8 mouse cellular contexts compared by ENCODE assay signal in genomic region chr14:101607631-101608518, GRCm38 (mm10). TPM values are rescaled to one million over a fixed set of nuclear protein-coding genes. Genes with fewer than 3 reads are reported as not detected.
DNase-seq lines count a peak whose midpoint lies in the region; ATAC-seq and TF ChIP-seq lines count a peak whose summit lies in the region.

No protein-coding gene starts in this region.

- WGBS in intestine, embryonic 15.5 days = under 1% methylated on average over 62 of the region's 62 CpGs
- under 1% methylated on average over 48 of the region's 62 CpGs for WGBS in limb, embryonic 14.5 days
- WGBS in midbrain, postnatal 0 days = under 1% methylated on average over 62 of the region's 62 CpGs

- peak overlapping the region; percentile 61 for H3K4me3 ChIP-seq in cortical plate, adult 2 months (ENCODE audit: insufficient read depth, low read length)
- peak overlapping the region; percentile 88 for H3K4me3 ChIP-seq in intestine, embryonic 15.5 days (replicated peaks)
- peak overlapping the region; percentile 76 for H3K4me3 ChIP-seq in limb, embryonic 14.5 days (replicated peaks; ENCODE audit: low read length)
- peak overlapping the region; percentile 81 for H3K4me3 ChIP-seq in midbrain, postnatal 0 days (ENCODE audit: low read depth, low read length)
- peak overlapping the region; percentile 87 for H3K4me3 ChIP-seq in testis, adult 2 months (ENCODE audit: control insufficient read depth, low read depth, low read length)

- ATAC-seq in intestine, embryonic 15.5 days = peak; percentile 60
- 0 out of 2 replicates have a peak, but pooled peaks have one; percentile 25 for ATAC-seq in limb, embryonic 14.5 days (ENCODE audit: low FRiP score, low read depth)
- ATAC-seq in midbrain, postnatal 0 days (ENCODE audit: low FRiP score) = peak; percentile 31

- TF ChIP-seq POLR2A in cortical plate, adult 2 months (IDR thresholded peaks at IDR 0.05; ENCODE audit: extremely low read depth, insufficient read depth, low read length) = no peak
- TF ChIP-seq POLR2A in limb, embryonic 14.5 days (IDR thresholded peaks at IDR 0.05; ENCODE audit: borderline replicate concordance, extremely low read depth, insufficient read depth, insufficient read length) = no peak
- TF ChIP-seq POLR2A in testis, adult 2 months (IDR thresholded peaks at IDR 0.05; ENCODE audit: control insufficient read depth, low read depth, low read length) = no peak

- no peaks in the 10 kb centered on the region for H3K4me1 ChIP-seq in cortical plate, adult 2 months (ENCODE audit: control insufficient read depth, insufficient read depth, low read length)
- H3K4me1 ChIP-seq in intestine, embryonic 15.5 days (replicated peaks) = 0 out of 2 replicates have a peak, but pooled peaks cover 8% of the 10 kb centered on the region
- peaks cover 5% of the 10 kb centered on the region; the same call in 1 of the 2 replicates for H3K4me1 ChIP-seq in limb, embryonic 14.5 days (ENCODE audit: control insufficient read depth, insufficient read depth, low read length)
- H3K4me1 ChIP-seq in midbrain, postnatal 0 days (ENCODE audit: insufficient read depth, low read length) = peaks cover 2% of the 10 kb centered on the region; the same call in 1 of the 2 replicates
- peaks cover 15% of the 10 kb centered on the region for H3K4me1 ChIP-seq in testis, adult 2 months (ENCODE audit: control insufficient read depth, insufficient read depth, low read length)

- H3K4me2 ChIP-seq in intestine, embryonic 15.5 days (replicated peaks) = peak overlapping the region; percentile 100
- peak overlapping the region; percentile 97 for H3K4me2 ChIP-seq in limb, embryonic 14.5 days (replicated peaks; ENCODE audit: low read depth, low read length, severe bottlenecking)
- peak overlapping the region; percentile 97 for H3K4me2 ChIP-seq in midbrain, postnatal 0 days (ENCODE audit: low read depth, low read length, poor library complexity, severe bottlenecking)

- H3K9me3 ChIP-seq in intestine, embryonic 15.5 days = no peaks in the 10 kb centered on the region
- no peaks in the 10 kb centered on the region for H3K9me3 ChIP-seq in limb, embryonic 14.5 days (ENCODE audit: control insufficient read depth, low read length)
- H3K9me3 ChIP-seq in midbrain, postnatal 0 days (ENCODE audit: low read length) = no peaks in the 10 kb centered on the region

- peak overlapping the region; percentile 80 for H3K9ac ChIP-seq in intestine, embryonic 15.5 days
- H3K9ac ChIP-seq in limb, embryonic 14.5 days (ENCODE audit: low read depth, low read length, severe bottlenecking) = peak overlapping the region; percentile 75
- peak overlapping the region; percentile 61 for H3K9ac ChIP-seq in midbrain, postnatal 0 days (replicated peaks; ENCODE audit: low read length, poor library complexity, severe bottlenecking)

- no peaks in the 10 kb centered on the region for H3K36me3 ChIP-seq in intestine, embryonic 15.5 days
- no peaks in the 10 kb centered on the region for H3K36me3 ChIP-seq in limb, embryonic 14.5 days (ENCODE audit: control insufficient read depth, insufficient read depth, low read length)
- no peaks in the 10 kb centered on the region for H3K36me3 ChIP-seq in midbrain, postnatal 0 days (ENCODE audit: insufficient read depth, low read length)
- no peaks in the 10 kb centered on the region for H3K36me3 ChIP-seq in testis, adult 2 months (ENCODE audit: control insufficient read depth, insufficient read depth, low read length)

- H3K27me3 ChIP-seq in intestine, embryonic 15.5 days (replicated peaks) = no peaks in the 10 kb centered on the region
- no peaks in the 10 kb centered on the region for H3K27me3 ChIP-seq in limb, embryonic 14.5 days (ENCODE audit: control insufficient read depth, insufficient read depth, low read length)
- no peaks in the 10 kb centered on the region for H3K27me3 ChIP-seq in midbrain, postnatal 0 days (ENCODE audit: insufficient read depth, low read length)
- no peaks in the 10 kb centered on the region for H3K27me3 ChIP-seq in testis, adult 2 months (ENCODE audit: control insufficient read depth, insufficient read depth, low read length)

- H3K27ac ChIP-seq in cortical plate, adult 2 months (ENCODE audit: insufficient read depth, low read length) = no peak overlapping the region
- H3K27ac ChIP-seq in intestine, embryonic 15.5 days = peak overlapping the region; percentile 70; the same call in 1 of the 2 replicates
- peak overlapping the region; percentile 77 for H3K27ac ChIP-seq in limb, embryonic 14.5 days (replicated peaks; ENCODE audit: low read depth, low read length)
- no peak overlapping the region for H3K27ac ChIP-seq in midbrain, postnatal 0 days (ENCODE audit: low read depth, low read length)
- H3K27ac ChIP-seq in testis, adult 2 months (ENCODE audit: control insufficient read depth, insufficient read depth, low read depth, low read length) = no peak overlapping the region; the same call in 1 of the 2 replicates

- peak; percentile 32 for DNase-seq in urinary bladder, adult 2 months (ENCODE audit: low spot score)
- no peak for DNase-seq in urinary bladder, postnatal 10 days (ENCODE audit: low spot score)
- DNase-seq in gastrocnemius, postnatal 10 days = peak; percentile 42
- DNase-seq in limb, embryonic 14.5 days (ENCODE audit: low spot score) = no peak
- DNase-seq in midbrain, postnatal 0 days (ENCODE audit: low spot score) = peak; percentile 51

- TF ChIP-seq CTCF in cortical plate, adult 2 months (IDR thresholded peaks at IDR 0.05; ENCODE audit: extremely low read depth, insufficient read depth, low read length) = no peak
- peak; percentile 41 for TF ChIP-seq CTCF in midbrain, postnatal 0 days (IDR thresholded peaks at IDR 0.05)
- TF ChIP-seq CTCF in testis, adult 2 months (IDR thresholded peaks at IDR 0.05; ENCODE audit: control insufficient read depth, insufficient read depth, insufficient replicate concordance, low read depth, low read length) = no peak

RNA-seq across cellular contexts. Expression of gene Tbc1d4, which starts 1.1 kb away (rescaled TPM):
- 9.2 and 9.5 TPM in 2 replicates for polyA plus RNA-seq in urinary bladder, adult 2 months (2012; rRNA removed)
- 6.5 and 8.1 TPM in 2 replicates for polyA plus RNA-seq in cortical plate, adult 2 months (2012; rRNA removed)
- total RNA-seq in gastrocnemius, postnatal 10 days (2021) = 10 to 100 TPM; 28.5 to 36.4 TPM
- 8.9 and 10.0 TPM in 2 replicates for polyA plus RNA-seq in intestine, embryonic 15.5 days (2015; fragmentation: Nextera tagmentation; extraction: Ambion mirVana)
- polyA plus RNA-seq in limb, embryonic 14.5 days (2012; rRNA removed) = 12.4 and 12.6 TPM in 2 replicates
- 11.9 and 13.0 TPM in 2 replicates for polyA plus RNA-seq in limb, embryonic 14.5 days (2014; fragmentation: Nextera tagmentation; extraction: Ambion mirVana)
- 21.0 and 21.6 TPM in 2 replicates for total RNA-seq in midbrain, postnatal 0 days (2014; rRNA removed)
- 5.7 and 6.0 TPM in 2 replicates for polyA plus RNA-seq in midbrain, postnatal 0 days (2015; fragmentation: Nextera tagmentation; extraction: Ambion mirVana)
- 2.0 and 2.2 TPM in 2 replicates for polyA plus RNA-seq in testis, adult 2 months (2012; rRNA removed)

RNA-seq across cellular contexts. Expression of gene Commd6, which starts 32.6 kb away (rescaled TPM):
- polyA plus RNA-seq in urinary bladder, adult 2 months (2012; rRNA removed) = 48.4 and 65.1 TPM in 2 replicates
- 52.2 and 64.5 TPM in 2 replicates for polyA plus RNA-seq in cortical plate, adult 2 months (2012; rRNA removed)
- total RNA-seq in gastrocnemius, postnatal 10 days (2021) = 10 to 100 TPM; 23.5 to 27.2 TPM
- polyA plus RNA-seq in intestine, embryonic 15.5 days (2015; fragmentation: Nextera tagmentation; extraction: Ambion mirVana) = 136 and 137 TPM in 2 replicates
- 33.6 and 40.9 TPM in 2 replicates for polyA plus RNA-seq in limb, embryonic 14.5 days (2012; rRNA removed)
- polyA plus RNA-seq in limb, embryonic 14.5 days (2014; fragmentation: Nextera tagmentation; extraction: Ambion mirVana) = 76.5 and 78.9 TPM in 2 replicates
- total RNA-seq in midbrain, postnatal 0 days (2014; rRNA removed) = 25.4 and 26.9 TPM in 2 replicates
- 77.8 and 81.5 TPM in 2 replicates for polyA plus RNA-seq in midbrain, postnatal 0 days (2015; fragmentation: Nextera tagmentation; extraction: Ambion mirVana)
- 11.1 and 12.1 TPM in 2 replicates for polyA plus RNA-seq in testis, adult 2 months (2012; rRNA removed)

RNA-seq across cellular contexts. Expression of gene Uchl3, which starts 45.9 kb away (rescaled TPM):
- 37.3 and 51.5 TPM in 2 replicates for polyA plus RNA-seq in urinary bladder, adult 2 months (2012; rRNA removed)
- 51.4 and 52.3 TPM in 2 replicates for polyA plus RNA-seq in cortical plate, adult 2 months (2012; rRNA removed)
- total RNA-seq in gastrocnemius, postnatal 10 days (2021) = 10 to 100 TPM; 41.4 to 43.3 TPM
- 149 and 162 TPM in 2 replicates for polyA plus RNA-seq in intestine, embryonic 15.5 days (2015; fragmentation: Nextera tagmentation; extraction: Ambion mirVana)
- 41.4 and 61.5 TPM in 2 replicates for polyA plus RNA-seq in limb, embryonic 14.5 days (2012; rRNA removed)
- 112 and 115 TPM in 2 replicates for polyA plus RNA-seq in limb, embryonic 14.5 days (2014; fragmentation: Nextera tagmentation; extraction: Ambion mirVana)
- total RNA-seq in midbrain, postnatal 0 days (2014; rRNA removed) = 75.7 and 85.0 TPM in 2 replicates
- polyA plus RNA-seq in midbrain, postnatal 0 days (2015; fragmentation: Nextera tagmentation; extraction: Ambion mirVana) = 261 and 269 TPM in 2 replicates
- polyA plus RNA-seq in testis, adult 2 months (2012; rRNA removed) = 114 and 130 TPM in 2 replicates

Comparison
In these comparisons a context has a peak if more than half of its experiments do, and no peak if none do; other contexts are left out.
1. DNase-seq: peak in urinary bladder, adult 2 months (single experiment), gastrocnemius, postnatal 10 days (single experiment) and midbrain, postnatal 0 days (single experiment); none in urinary bladder, postnatal 10 days (single experiment) and limb, embryonic 14.5 days (single experiment).
2. H3K27ac ChIP-seq: peak in intestine, embryonic 15.5 days (single experiment) and limb, embryonic 14.5 days (single experiment); none in cortical plate, adult 2 months (single experiment), midbrain, postnatal 0 days (single experiment) and testis, adult 2 months (single experiment).
3. Peak in every context shown above with its lines, with median percentiles within 50 percentile points of each other: H3K4me3 ChIP-seq, ATAC-seq, H3K4me2 ChIP-seq and H3K9ac ChIP-seq.